Mouse (Mus musculus) embryonic fibroblast, embryonic 13.5 days (primary cell): Measurements from ENCODE around the gene Gm4894. TPM values are rescaled to one million over a fixed set of nuclear protein-coding genes. Genes with fewer than 3 reads are reported as not detected.

ENCODE experiments used
- H3K27ac ChIP-seq: 2 replicates; pipeline ENCODE4 v1.5.1; 2012; ENCODE audit warnings: low read length, control low read depth, inconsistent platforms; ENCODE audit not compliant: insufficient read depth
- H3K4me1 ChIP-seq: 2 replicates; pipeline ENCODE4 v1.6.1; 2011; ENCODE audit warnings: low read length; ENCODE audit not compliant: control insufficient read depth, insufficient read depth
- H3K4me3 ChIP-seq: 2 replicates; pipeline ENCODE4 v1.5.1; 2011; ENCODE audit warnings: mild to moderate bottlenecking, control low read depth, low read length; ENCODE audit not compliant: insufficient read depth
- CTCF ChIP-seq: IDR thresholded peaks from 2 replicates; pipeline ENCODE4 v1.5.1; 2011; ENCODE audit warnings: mild to moderate bottlenecking, control low read depth, low read length, moderate library complexity, borderline replicate concordance; ENCODE audit not compliant: insufficient read depth
- POLR2A ChIP-seq: IDR thresholded peaks from 2 replicates; pipeline ENCODE4 v1.6.1; 2011; ENCODE audit warnings: low read depth, mild to moderate bottlenecking, control low read depth, low read length, moderate library complexity
- polyA plus RNA-seq: library from polyadenylated mRNA; stranded (reverse); fragments of >200 nt; gene quantifications from 2 replicates; pipeline ENCODE4 v1.2.4, GENCODE M21; 2011; ENCODE audit warnings: low read depth; ENCODE audit not compliant: missing spikeins, insufficient read length

Gene Gm4894
- polyA plus RNA-seq: not detected in 2 replicates

DNA sequence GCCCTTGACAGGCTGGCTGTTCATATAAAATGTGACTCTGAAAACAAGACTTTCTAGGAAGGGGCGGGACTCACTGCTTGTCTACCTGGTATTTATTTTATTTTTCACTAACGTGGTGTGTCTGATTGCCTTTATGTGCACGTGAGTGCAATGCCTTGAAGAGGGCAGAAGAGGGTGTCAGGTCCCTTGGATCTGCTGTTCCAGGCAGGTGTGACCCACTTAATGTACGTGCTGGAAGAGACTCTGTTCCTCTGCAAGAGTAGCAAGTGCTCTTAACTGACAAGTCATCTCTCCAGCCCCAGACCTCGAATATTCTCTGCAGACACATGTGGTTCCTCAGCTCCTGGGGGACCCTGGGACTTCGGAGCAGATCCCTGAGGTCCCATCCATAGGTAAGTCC, at the start of gene Gm4894:
Gene Gm4894, plus strand, starts transcription at position 301 of the 400 bp plus-strand sequence.
- no peak for TF ChIP-seq POLR2A
- no peak for TF ChIP-seq CTCF
- Histone ChIP-seq H3K4me3 (no peak within 1 kb of the TSS), H3K27ac (no peak within 1 kb of the TSS)

DNA sequence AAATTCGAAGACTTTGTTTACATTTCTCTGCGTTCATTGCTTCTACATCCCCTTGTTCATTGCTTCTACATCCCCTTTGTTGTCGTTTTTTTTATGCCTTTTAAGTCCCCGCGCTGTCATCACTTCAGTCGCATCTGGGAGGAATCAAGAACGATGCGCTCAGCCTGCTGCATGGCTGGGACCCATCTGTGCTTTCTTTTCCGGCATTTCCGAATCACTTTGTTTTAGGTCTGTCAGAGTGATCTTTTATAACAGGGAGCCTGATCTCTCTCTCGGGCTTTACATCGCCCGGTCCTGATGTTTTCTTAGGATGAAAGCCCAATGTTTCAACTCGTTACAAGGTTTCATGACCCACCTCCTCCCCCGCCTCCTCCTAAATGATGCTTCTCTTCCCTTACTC, 44.0 kb upstream of the Gm4894 start:
- peak overlapping the region; percentile 4; the same call in 1 of the 2 replicates for H3K4me3 ChIP-seq
- H3K27ac ChIP-seq: no peak overlapping the region
- TF ChIP-seq CTCF: no peak
- TF ChIP-seq POLR2A: no peak
- 0 out of 2 replicates have a peak, but pooled peaks cover 3% of the 10 kb centered on the region for H3K4me1 ChIP-seq

More for the DNA sequence above, at the start of gene Gm4894:
- no peaks in the 10 kb centered on the region for H3K4me1 ChIP-seq

GRCm38 (mm10) chr9:49211493-49211892, 38.8 kb upstream of the Gm4894 start:
- Histone ChIP-seq H3K4me1 (0 out of 2 replicates have a peak, but pooled peaks cover 2% of the 10 kb centered on the region), H3K27ac (no peak overlapping the region), H3K4me3 (no peak overlapping the region)
- no peak for TF ChIP-seq POLR2A
- TF ChIP-seq CTCF: no peak

- Histone ChIP-seq H3K4me1 (no peaks in the 10 kb centered on the region), H3K27ac (no peak overlapping the region), H3K4me3 (no peak overlapping the region)
- TF ChIP-seq POLR2A (no peak), CTCF (no peak)
Measured at GRCm38 (mm10) chr9:49214734-49215133, 35.6 kb upstream of the Gm4894 start.

DNA sequence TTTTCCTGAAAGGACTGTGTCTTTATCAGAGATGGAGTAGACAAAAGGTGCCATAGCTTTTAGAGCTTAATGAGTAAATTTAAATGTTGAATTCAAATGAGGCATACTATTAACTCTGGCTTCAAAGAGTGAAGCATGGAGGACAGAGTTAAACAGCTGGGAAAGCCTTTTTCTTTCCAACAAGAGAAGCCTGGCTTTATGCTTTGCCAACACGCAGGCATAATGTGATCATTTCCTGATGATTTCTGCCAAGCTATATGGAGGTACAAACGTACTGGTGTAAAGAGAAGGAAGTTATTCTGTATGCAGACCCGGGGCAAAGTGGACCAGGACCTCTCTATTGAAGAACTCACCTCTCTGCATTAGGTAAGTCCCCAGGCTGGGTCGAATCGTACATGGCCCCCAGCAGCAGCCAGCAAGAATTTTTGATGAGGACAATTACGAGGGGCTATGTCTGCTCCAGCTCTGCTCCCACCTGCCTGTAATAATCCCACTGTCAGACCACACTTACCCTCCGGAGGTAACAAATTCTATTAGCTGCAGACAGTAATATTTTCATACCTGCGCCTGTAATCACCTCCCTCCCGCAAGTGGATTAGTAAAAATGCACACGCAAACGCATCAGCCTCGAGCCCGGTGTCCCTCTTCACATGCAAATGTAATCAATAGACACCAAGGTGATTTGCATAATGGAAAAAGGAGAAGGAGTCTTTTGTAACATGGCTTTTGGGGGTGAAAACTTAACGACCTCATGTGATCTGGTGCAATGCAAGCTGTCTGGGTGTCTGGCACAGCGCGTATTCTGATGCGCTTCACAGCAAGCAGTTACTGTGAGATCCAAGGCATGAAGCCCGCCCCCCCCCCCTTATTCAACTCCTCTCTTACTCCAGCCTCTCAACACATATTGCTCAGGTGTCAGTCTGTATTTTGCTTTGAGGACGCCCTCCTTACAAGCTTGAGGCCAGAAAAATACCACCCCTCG, 32.4 kb upstream of the Gm4894 start:
- Histone ChIP-seq H3K27ac (no peak overlapping the region), H3K4me3 (no peak overlapping the region), H3K4me1 (no peaks in the 10 kb centered on the region)
- no peak for TF ChIP-seq POLR2A
- no peak for TF ChIP-seq CTCF

GRCm38 (mm10) chr9:49224488-49224887, 25.8 kb upstream of the Gm4894 start:
- Histone ChIP-seq H3K27ac (no peak overlapping the region), H3K4me3 (no peak overlapping the region)
- no peak for TF ChIP-seq CTCF
- no peak for TF ChIP-seq POLR2A

DNA sequence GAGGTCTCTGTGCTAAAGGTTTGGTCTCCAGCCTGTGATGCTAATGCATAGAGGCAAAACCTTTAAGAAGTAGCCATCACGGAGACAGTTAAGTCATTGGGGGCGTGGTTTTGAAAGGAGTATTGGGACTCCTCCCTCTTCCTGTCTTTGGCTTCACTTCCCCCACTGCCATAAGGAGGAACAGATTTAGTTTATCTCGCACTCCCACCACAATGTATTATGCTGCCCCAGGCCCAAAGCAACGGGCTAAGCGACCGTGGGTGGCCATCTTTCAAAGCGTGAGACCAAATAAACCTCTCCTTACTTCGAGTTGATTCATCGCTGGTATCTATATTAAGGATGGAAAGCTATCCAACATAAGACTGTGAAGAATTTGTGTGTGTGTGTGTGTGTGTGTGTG, 22.9 kb upstream of the Gm4894 start:
- no peak for TF ChIP-seq CTCF
- no peak overlapping the region for H3K27ac ChIP-seq
- H3K4me1 ChIP-seq: no peaks in the 10 kb centered on the region
- H3K4me3 ChIP-seq: no peak overlapping the region

More at GRCm38 (mm10) chr9:49224488-49224887, 25.8 kb upstream of the Gm4894 start:
- H3K4me1 ChIP-seq: no peaks in the 10 kb centered on the region

- Histone ChIP-seq H3K4me1 (no peaks in the 10 kb centered on the region), H3K4me3 (no peak overlapping the region), H3K27ac (no peak overlapping the region)
- no peak for TF ChIP-seq CTCF
- TF ChIP-seq POLR2A: no peak
Measured at GRCm38 (mm10) chr9:49229054-49229453, 21.3 kb upstream of the Gm4894 start.

DNA sequence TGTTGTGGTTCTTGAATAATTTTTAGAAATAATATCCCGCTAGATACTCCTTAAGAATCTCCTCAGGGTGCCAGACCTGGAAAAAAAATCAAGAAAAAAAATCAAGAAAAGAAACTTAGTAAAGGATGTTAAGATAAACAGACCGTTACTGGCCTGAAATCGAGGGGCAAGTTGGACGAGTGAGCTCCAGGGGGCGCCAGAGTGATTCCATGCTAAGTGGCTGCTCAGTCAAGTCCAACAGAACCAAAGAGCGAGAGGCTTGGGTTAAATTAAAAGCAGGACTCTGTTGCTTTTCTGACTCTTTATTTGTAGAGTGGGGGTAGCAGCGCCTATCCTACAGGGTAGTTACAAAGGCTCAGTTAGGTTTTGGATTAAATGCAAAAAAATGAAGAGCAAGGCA, 3.5 kb upstream of the Gm4894 start:
- Histone ChIP-seq H3K4me3 (no peak overlapping the region), H3K27ac (no peak overlapping the region), H3K4me1 (no peaks in the 10 kb centered on the region)
- TF ChIP-seq CTCF: peak; percentile 65; the same call in 1 of the 2 replicates
- no peak for TF ChIP-seq POLR2A

- Histone ChIP-seq H3K27ac (no peak overlapping the region), H3K4me1 (no peaks in the 10 kb centered on the region), H3K4me3 (no peak overlapping the region)
- TF ChIP-seq CTCF: no peak
- no peak for TF ChIP-seq POLR2A
Measured at GRCm38 (mm10) chr9:49268949-49269348, 18.6 kb downstream of the Gm4894 start.
